Mouse (Mus musculus) kidney, embryonic 14.5 days (tissue): Measurements from ENCODE around the gene Vmn1r124. TPM values are rescaled to one million over a fixed set of nuclear protein-coding genes. Genes with fewer than 3 reads are reported as not detected.
"Not testable (repeated sequence)": the region's sequence is repeated elsewhere in the genome, so short reads cannot be mapped to it uniquely, and the experiment has no call there.

Experiments used
- ATAC-seq: fragments of 200-750 bp; cut with Nextera tagmentation; 2 replicates; pipeline ENCODE4 v1.8.0; 2017; ENCODE audit warnings: moderate number of reproducible peaks, mild to moderate bottlenecking, moderate TSS enrichment, moderate library complexity; ENCODE audit not compliant: low FRiP score, low TSS enrichment
- H3K27ac ChIP-seq: fragments of 300-500 bp; sonication (generic); 2 replicates; pipeline ENCODE4 v1.5.1; 2014; ENCODE audit warnings: low read depth, mild to moderate bottlenecking, low read length, moderate library complexity, mixed read lengths
- H3K27me3 ChIP-seq: fragments of 300-500 bp; sonication (generic); 2 replicates; pipeline ENCODE4 v1.6.1; 2014; ENCODE audit warnings: mild to moderate bottlenecking, low read length; ENCODE audit not compliant: control insufficient read depth, insufficient read depth
- H3K36me3 ChIP-seq: fragments of 300-500 bp; sonication (generic); 2 replicates; pipeline ENCODE4 v1.6.1; 2014; ENCODE audit warnings: low read length, mixed read lengths; ENCODE audit not compliant: control insufficient read depth, insufficient read depth
- H3K4me1 ChIP-seq: fragments of 300-500 bp; sonication (generic); 2 replicates; pipeline ENCODE4 v1.6.1; 2014; ENCODE audit warnings: low read length, mixed read lengths; ENCODE audit not compliant: control insufficient read depth, insufficient read depth
- H3K4me2 ChIP-seq: fragments of 300-500 bp; sonication (generic); replicated peaks from 2 replicates; pipeline ENCODE4 v1.6.1; 2014; ENCODE audit warnings: low read depth, mild to moderate bottlenecking, low read length
- H3K4me3 ChIP-seq: fragments of 300-500 bp; sonication (generic); 2 replicates; pipeline ENCODE4 v1.5.1; 2014; ENCODE audit warnings: mild to moderate bottlenecking, low read length
- H3K9ac ChIP-seq: fragments of 300-500 bp; sonication (generic); 2 replicates; pipeline ENCODE4 v1.6.1; 2014; ENCODE audit warnings: low read depth, mild to moderate bottlenecking, low read length, moderate library complexity
- H3K9me3 ChIP-seq: fragments of 300-500 bp; sonication (generic); 2 replicates; pipeline ENCODE4 v1.6.1; 2016; ENCODE audit warnings: low read length; ENCODE audit not compliant: control insufficient read depth
- WGBS: fragments of 180-500 bp; shearing (Covaris S2); extraction: QIAGEN DNeasy Blood & Tissue Kit; methylation state at CpG from one replicate; pipeline ENCODE4 v1.1.7; 2014; 5-methylcytosine and 5-hydroxymethylcytosine counted together
- polyA plus RNA-seq: library from polyadenylated mRNA; unstranded; fragments of >200 nt; fragmentation: Nextera tagmentation; extraction: Ambion mirVana; gene quantifications from 2 replicates; pipeline ENCODE4 v1.2.1, GENCODE M21; 2014

Vmn1r124 gene
- not detected in 2 replicates for polyA plus RNA-seq

GRCm38 (mm10) chr7:21260517-21260916 lies at the start of gene Vmn1r124:
TSS of gene Vmn1r124 (minus strand) at chr7:21260617.
- WGBS: 79% methylated on average over 4 of the region's 4 CpGs
- not testable (repeated sequence) for H3K4me3 ChIP-seq, H3K9ac ChIP-seq, H3K36me3 ChIP-seq, H3K27me3 ChIP-seq, ATAC-seq, H3K4me1 ChIP-seq, H3K9me3 ChIP-seq, H3K4me2 ChIP-seq, H3K27ac ChIP-seq

- not testable (repeated sequence) for H3K4me3 ChIP-seq, H3K4me2 ChIP-seq, H3K4me1 ChIP-seq, H3K9me3 ChIP-seq, H3K27me3 ChIP-seq, H3K36me3 ChIP-seq, H3K9ac ChIP-seq, ATAC-seq, H3K27ac ChIP-seq
- WGBS: no CpG with 5 or more reads among the region's 5 CpGs
Measured at GRCm38 (mm10) chr7:21301367-21301766, 41.0 kb upstream of the Vmn1r124 start, which contains the start of gene Vmn1r126. TSS of gene Vmn1r126 (minus strand) at chr7:21301467.

GRCm38 (mm10) chr7:21271879-21272278 lies 11.5 kb upstream of the Vmn1r124 start, which contains the start of gene Vmn1r125:
TSS of gene Vmn1r125 (plus strand) at chr7:21272179.
- not testable (repeated sequence) for ATAC-seq, H3K9me3 ChIP-seq, H3K9ac ChIP-seq, H3K4me2 ChIP-seq, H3K4me1 ChIP-seq, H3K27me3 ChIP-seq, H3K4me3 ChIP-seq, H3K36me3 ChIP-seq, H3K27ac ChIP-seq
- WGBS: 76% methylated on average over 3 of the region's 3 CpGs

Other genes with a start within 250 kb of the Vmn1r124 start
- gene Vmn1r119, start 248.2 kb downstream of the Vmn1r124 start, polyA plus RNA-seq: not detected in 2 replicates
- gene Vmn1r120, start 206.8 kb downstream of the Vmn1r124 start, polyA plus RNA-seq: not detected in 2 replicates
- gene Vmn1r121, start 162.1 kb downstream of the Vmn1r124 start, polyA plus RNA-seq: not detected in 2 replicates
- gene Vmn1r122, start 126.5 kb downstream of the Vmn1r124 start, polyA plus RNA-seq: not detected in 2 replicates
- gene Vmn1r123, start 98.4 kb downstream of the Vmn1r124 start, polyA plus RNA-seq: not detected in 2 replicates
- gene Gm5157, start 70.2 kb downstream of the Vmn1r124 start, polyA plus RNA-seq: not detected in 2 replicates
- gene Vmn1r125, start 11.6 kb upstream of the Vmn1r124 start, polyA plus RNA-seq: not detected in 2 replicates
- not detected in 2 replicates for gene Vmn1r126, start 40.9 kb upstream of the Vmn1r124 start, polyA plus RNA-seq
- not detected in 2 replicates for gene Vmn1r127, start 59.2 kb upstream of the Vmn1r124 start, polyA plus RNA-seq
- gene Vmn1r128, start 88.8 kb upstream of the Vmn1r124 start, polyA plus RNA-seq: not detected in 2 replicates
- not detected in 2 replicates for gene Vmn1r129, start 100.7 kb upstream of the Vmn1r124 start, polyA plus RNA-seq
- not detected in 2 replicates for gene Gm6882, start 172.1 kb upstream of the Vmn1r124 start, polyA plus RNA-seq